Mouse (Mus musculus) midbrain, embryonic 14.5 days (tissue): ENCODE results near the gene Fmo3. TPM values are rescaled to one million over a fixed set of nuclear protein-coding genes. Genes with fewer than 3 reads are reported as not detected.
A peak's percentile ranks its signal among the peaks of the same experiment; 100 is the strongest.

Experiments used
- ATAC-seq: fragments of 200-750 bp; cut with Nextera tagmentation; 2 replicates; pipeline ENCODE4 v1.8.0; 2017; ENCODE audit warnings: moderate number of reproducible peaks, moderate library complexity; ENCODE audit not compliant: low FRiP score, low TSS enrichment
- DNase-seq: peaks from one replicate; pipeline ENCODE4 v3.0.0-alpha.2; 2015
- H3K27ac ChIP-seq: fragments of 300-500 bp; sonication (generic); replicated peaks from 2 replicates; pipeline ENCODE4 v1.5.1; 2014; ENCODE audit warnings: mild to moderate bottlenecking, low read depth, low read length, moderate library complexity
- H3K27me3 ChIP-seq: fragments of 300-500 bp; sonication (generic); 2 replicates; pipeline ENCODE4 v1.6.1; 2014; ENCODE audit warnings: low read length, control low read depth, mixed read lengths; ENCODE audit not compliant: control insufficient read depth, insufficient read depth
- H3K36me3 ChIP-seq: fragments of 300-500 bp; sonication (generic); 2 replicates; pipeline ENCODE4 v1.6.1; 2014; ENCODE audit warnings: low read length, control low read depth; ENCODE audit not compliant: control insufficient read depth, insufficient read depth
- H3K4me1 ChIP-seq: fragments of 300-500 bp; sonication (generic); 2 replicates; pipeline ENCODE4 v1.6.1; 2014; ENCODE audit warnings: mild to moderate bottlenecking, antibody characterized with exemption, low read length, control low read depth; ENCODE audit not compliant: control insufficient read depth, insufficient read depth
- H3K4me2 ChIP-seq: fragments of 300-500 bp; sonication (generic); 2 replicates; pipeline ENCODE4 v1.6.1; 2014; ENCODE audit warnings: mild to moderate bottlenecking, low read length, moderate library complexity
- H3K4me3 ChIP-seq: fragments of 300-500 bp; sonication (generic); replicated peaks from 2 replicates; pipeline ENCODE4 v1.5.1; 2014; ENCODE audit warnings: low read depth, low read length
- H3K9ac ChIP-seq: fragments of 300-500 bp; sonication (generic); replicated peaks from 2 replicates; pipeline ENCODE4 v1.6.1; 2014; ENCODE audit warnings: mild to moderate bottlenecking, low read length, moderate library complexity
- H3K9me3 ChIP-seq: fragments of 300-500 bp; sonication (generic); 2 replicates; pipeline ENCODE4 v1.6.1; 2016; ENCODE audit warnings: low read length, control low read depth, mixed read lengths; ENCODE audit not compliant: control insufficient read depth
- WGBS: fragments of 180-500 bp; shearing (Covaris S2); extraction: QIAGEN DNeasy Blood & Tissue Kit; methylation state at CpG from one replicate; pipeline ENCODE4 v1.1.7; 2014; 5-methylcytosine and 5-hydroxymethylcytosine counted together
- polyA plus RNA-seq: library from polyadenylated mRNA; unstranded; fragments of >200 nt; fragmentation: Nextera tagmentation; extraction: Ambion mirVana; gene quantifications from 2 replicates; pipeline ENCODE4 v1.2.1, GENCODE M21; 2014

Gene Fmo3
- polyA plus RNA-seq, 1 experiment from 2014 or later, result not detected

DNA sequence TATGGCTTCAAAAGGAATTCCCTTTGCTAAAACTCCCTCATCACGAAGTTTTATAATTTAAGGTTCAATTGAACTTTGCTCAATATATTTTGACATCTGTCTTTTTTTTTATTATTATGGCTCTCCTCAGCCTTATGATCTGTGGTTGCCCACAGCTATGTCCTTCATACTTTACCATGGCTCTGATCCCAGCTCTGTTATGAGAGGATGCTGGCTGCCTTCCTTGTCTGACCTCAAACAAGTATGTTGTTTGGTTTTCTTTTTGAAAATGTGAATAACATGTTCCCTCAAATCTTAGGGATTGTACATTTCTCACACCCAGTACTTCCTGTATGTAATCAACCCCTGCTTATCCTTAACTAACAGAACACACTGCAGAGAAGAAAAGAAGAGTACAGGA is 26.9 kb downstream of the Fmo3 start:
- Histone ChIP-seq H3K27ac (no peak overlapping the region), H3K36me3 (no peaks in the 10 kb centered on the region), H3K4me2 (no peak overlapping the region), H3K9ac (no peak overlapping the region), H3K4me1 (no peaks in the 10 kb centered on the region), H3K27me3 (no peaks in the 10 kb centered on the region), H3K9me3 (no peaks in the 10 kb centered on the region), H3K4me3 (no peak overlapping the region)
- WGBS, result 90% methylated on average over 1 of the region's 1 CpGs
- ATAC-seq (no peak), DNase-seq (no peak)

DNA sequence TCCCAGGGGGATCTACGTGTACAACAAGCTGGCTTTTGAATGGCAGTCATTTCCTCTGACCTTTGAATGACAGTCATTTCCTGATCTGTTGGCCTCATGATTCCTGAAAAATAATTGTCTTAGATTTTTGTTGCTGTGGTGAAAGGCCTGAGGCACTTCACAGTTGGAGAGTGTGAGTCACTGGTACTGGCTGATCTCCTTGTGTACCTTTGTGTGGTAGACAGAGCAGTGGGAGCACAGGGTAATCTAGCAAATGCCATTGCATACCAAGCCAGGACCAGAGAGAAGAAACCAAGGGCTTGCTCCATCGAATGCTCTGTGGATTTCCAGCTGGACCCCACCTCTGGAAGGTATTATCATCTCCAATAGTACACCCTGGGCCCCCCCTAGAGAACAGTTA is 31.2 kb downstream of the Fmo3 start:
- no peaks in the 10 kb centered on the region for H3K9me3 ChIP-seq
- H3K4me3 ChIP-seq, result no peak overlapping the region
- no peak for ATAC-seq
- H3K4me1 ChIP-seq, result no peaks in the 10 kb centered on the region
- no peak overlapping the region for H3K27ac ChIP-seq
- H3K4me2 ChIP-seq, result no peak overlapping the region
- H3K9ac ChIP-seq, result no peak overlapping the region
- H3K27me3 ChIP-seq, result no peaks in the 10 kb centered on the region
- DNase-seq, result no peak
- no peaks in the 10 kb centered on the region for H3K36me3 ChIP-seq
- WGBS, result 66% methylated on average over 2 of the region's 2 CpGs

DNA sequence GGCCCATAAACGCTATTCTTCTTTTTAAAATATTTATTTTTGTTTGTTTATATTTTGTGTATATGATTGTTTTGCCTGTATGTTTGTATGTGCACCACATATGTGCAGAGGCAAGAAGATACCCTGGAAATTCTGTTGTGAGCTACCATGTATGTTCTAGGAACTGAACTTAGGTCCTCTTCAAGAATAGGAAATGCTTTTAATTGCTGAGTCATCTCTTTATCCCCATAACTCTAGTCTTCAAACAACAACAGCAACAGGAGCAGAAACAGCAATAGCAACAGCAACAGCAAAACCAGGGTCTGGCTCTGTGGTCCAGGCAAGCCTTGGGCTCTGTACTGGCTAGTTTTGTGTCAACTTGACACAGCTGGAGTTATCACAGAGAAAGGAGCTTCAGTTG is 34.6 kb downstream of the Fmo3 start:
- Histone ChIP-seq H3K9ac (no peak overlapping the region), H3K9me3 (no peaks in the 10 kb centered on the region), H3K36me3 (no peaks in the 10 kb centered on the region), H3K4me1 (no peaks in the 10 kb centered on the region), H3K27me3 (no peaks in the 10 kb centered on the region), H3K4me3 (no peak overlapping the region), H3K27ac (no peak overlapping the region), H3K4me2 (no peak overlapping the region)
- DNase-seq (no peak), ATAC-seq (no peak)
- 93% methylated on average over 1 of the region's 1 CpGs for WGBS

DNA sequence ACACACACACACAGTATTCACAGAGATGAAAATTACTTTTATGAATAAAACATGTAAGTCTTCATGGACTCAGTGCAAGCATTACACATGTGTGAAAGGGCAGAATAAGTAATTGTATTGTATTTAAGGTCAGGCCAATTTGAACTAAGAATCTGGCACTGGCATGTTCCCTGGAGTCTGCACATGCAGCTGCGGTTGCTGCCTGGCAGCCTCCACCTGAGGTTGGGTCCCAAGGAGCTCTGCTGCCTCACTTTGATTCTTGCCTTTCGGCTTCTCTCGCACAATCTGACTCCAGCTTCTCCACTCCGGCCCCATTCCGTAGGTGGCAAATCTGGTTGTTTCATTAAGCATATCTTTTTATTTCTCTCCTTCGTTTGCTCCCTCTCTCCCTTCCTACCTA is 36.4 kb downstream of the Fmo3 start:
- no peak overlapping the region for H3K4me2 ChIP-seq
- WGBS, result 76% methylated on average over 6 of the region's 6 CpGs
- H3K4me1 ChIP-seq, result no peaks in the 10 kb centered on the region
- no peak overlapping the region for H3K9ac ChIP-seq
- DNase-seq (peak; percentile 4), ATAC-seq (peak; percentile 46; the same call in 1 of the 2 replicates)
- no peaks in the 10 kb centered on the region for H3K27me3 ChIP-seq
- no peaks in the 10 kb centered on the region for H3K9me3 ChIP-seq
- H3K27ac ChIP-seq, result no peak overlapping the region
- no peaks in the 10 kb centered on the region for H3K36me3 ChIP-seq
- no peak overlapping the region for H3K4me3 ChIP-seq

DNA sequence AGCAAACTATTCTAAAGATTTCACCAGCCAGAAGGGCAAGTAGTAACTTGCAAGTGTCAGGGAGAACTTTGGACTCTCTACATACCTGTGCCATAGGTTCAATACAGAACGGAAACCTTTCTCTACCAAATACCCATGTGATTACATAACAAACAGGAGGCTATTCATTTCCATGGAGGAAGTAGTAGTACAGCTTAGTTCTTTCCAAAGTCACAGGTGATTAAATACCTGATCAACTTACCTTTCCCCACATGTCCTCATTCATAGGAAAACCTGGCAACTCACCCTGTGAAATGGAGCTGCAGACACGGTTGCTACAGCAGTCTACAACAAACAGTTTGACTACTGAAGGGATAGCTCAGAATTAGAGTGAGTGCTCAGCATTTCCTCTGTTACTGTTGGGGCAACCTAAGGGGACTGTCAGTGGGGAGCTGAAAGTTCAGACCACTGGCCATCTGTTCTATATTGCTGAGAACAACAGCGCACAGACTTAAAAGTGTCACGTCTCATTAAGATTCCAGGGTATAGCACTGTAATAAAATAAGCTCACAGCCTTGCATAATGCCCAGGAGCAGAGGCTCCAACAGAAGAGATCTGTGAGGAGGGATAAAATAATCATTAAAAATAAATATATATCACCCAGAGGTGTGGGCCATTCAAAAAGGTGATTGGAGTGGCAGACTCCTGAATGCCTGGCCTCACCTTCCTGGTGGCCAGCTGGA is 37.3 kb downstream of the Fmo3 start:
- H3K4me3 ChIP-seq, result no peak overlapping the region
- no peak overlapping the region for H3K4me2 ChIP-seq
- no peaks in the 10 kb centered on the region for H3K4me1 ChIP-seq
- DNase-seq (no peak), ATAC-seq (no peak)
- H3K27me3 ChIP-seq, result no peaks in the 10 kb centered on the region
- H3K36me3 ChIP-seq, result no peaks in the 10 kb centered on the region
- H3K27ac ChIP-seq, result no peak overlapping the region
- H3K9ac ChIP-seq, result no peak overlapping the region
- no peaks in the 10 kb centered on the region for H3K9me3 ChIP-seq
- WGBS, result 79% methylated on average over 4 of the region's 4 CpGs

DNA sequence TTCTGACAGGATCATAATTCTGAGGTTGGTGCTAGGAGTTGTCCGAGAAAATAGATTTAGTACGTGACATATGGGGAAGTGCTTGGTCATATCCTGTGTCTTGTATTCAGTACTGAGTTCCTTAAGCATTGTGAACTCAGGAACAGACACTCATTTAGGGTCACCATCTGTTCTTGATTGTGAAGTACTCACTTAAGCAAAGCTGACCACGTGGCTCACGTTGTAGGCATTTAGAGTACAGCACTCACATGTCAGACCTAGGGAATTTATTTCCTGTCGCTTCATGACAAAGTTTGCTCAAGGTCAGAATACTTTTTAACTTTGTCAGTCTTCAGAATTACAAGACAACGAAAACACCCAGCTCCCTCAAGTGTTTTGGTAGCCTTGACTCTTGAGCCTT is 40.6 kb downstream of the Fmo3 start:
- Histone ChIP-seq H3K9me3 (no peaks in the 10 kb centered on the region), H3K9ac (no peak overlapping the region), H3K4me3 (no peak overlapping the region), H3K36me3 (no peaks in the 10 kb centered on the region), H3K27ac (no peak overlapping the region), H3K4me2 (no peak overlapping the region), H3K4me1 (no peaks in the 10 kb centered on the region), H3K27me3 (no peaks in the 10 kb centered on the region)
- DNase-seq (no peak), ATAC-seq (no peak)
- WGBS, result 82% methylated on average over 6 of the region's 6 CpGs

DNA sequence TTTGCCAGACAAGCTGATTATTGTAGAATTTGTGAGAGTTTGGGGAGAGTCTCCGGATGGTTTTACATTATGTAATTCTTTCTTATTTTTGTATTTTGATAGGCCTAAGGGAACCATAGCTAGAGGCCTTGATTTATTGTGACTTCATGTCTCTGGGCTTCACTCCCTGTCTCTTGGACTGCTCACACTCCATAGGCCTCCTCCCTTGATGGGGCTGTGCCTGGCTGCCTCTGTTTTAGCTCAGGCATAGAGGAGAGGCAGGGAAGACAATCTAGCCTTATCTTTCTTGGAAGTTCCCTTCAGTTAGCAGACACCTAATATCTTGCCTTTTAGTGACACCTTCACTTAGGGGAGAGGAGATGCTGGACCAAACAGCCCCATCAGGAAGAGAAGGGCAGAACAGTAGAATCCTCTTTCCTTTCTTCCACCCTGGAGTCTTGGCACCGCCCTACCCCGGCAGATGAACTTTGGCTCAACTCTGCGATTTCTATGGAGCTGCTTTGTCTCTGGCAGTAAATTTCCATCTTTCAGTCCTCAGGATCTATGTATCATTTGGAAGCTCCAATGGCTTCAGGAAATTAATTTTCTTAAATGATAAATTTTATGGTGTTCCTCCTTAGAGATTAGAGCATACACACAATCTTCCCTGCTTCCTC is 45.5 kb downstream of the Fmo3 start:
- Histone ChIP-seq H3K4me1 (no peaks in the 10 kb centered on the region), H3K9me3 (no peaks in the 10 kb centered on the region), H3K36me3 (no peaks in the 10 kb centered on the region), H3K9ac (no peak overlapping the region), H3K27me3 (no peaks in the 10 kb centered on the region), H3K4me3 (no peak overlapping the region), H3K4me2 (no peak overlapping the region), H3K27ac (no peak overlapping the region)
- DNase-seq (no peak), ATAC-seq (no peak)
- WGBS, result 92% methylated on average over 4 of the region's 4 CpGs

DNA sequence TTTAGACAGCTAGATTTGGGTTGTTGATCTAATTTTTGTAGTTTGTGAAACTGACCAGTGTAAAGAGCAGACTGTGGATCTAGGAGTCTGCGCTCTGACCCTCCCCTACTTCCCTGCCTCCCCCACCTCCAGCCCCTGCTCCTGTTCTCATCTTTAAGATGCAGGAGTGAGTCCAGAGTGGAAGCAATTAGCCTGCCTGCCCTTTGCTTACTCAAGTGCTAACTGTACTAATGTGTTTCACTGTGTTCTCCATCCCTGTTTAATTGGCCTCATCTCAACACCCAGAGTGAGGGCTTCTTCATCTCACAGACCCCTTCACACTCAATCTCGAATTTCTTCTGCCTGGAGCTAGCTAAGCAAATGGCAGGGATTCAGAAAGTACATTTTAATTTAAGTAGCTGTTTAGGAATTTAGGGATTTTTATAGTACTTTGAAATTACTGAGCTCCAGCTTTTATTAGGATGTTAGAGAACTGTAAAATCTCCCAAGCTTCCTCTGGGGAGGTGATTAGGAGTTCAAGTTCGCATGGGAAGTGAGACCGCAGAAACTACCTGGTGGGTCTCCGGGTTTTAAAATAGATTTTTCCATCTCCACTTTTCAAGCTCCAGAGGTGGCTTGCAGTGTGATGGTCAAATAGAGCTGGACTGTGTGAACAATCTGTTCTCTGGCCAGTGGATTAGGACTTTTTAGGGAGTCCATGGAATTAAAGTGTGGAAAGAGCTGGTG is 46.2 kb downstream of the Fmo3 start:
- Histone ChIP-seq H3K9me3 (no peaks in the 10 kb centered on the region), H3K27me3 (no peaks in the 10 kb centered on the region), H3K9ac (no peak overlapping the region), H3K4me1 (no peaks in the 10 kb centered on the region), H3K27ac (no peak overlapping the region), H3K4me2 (no peak overlapping the region), H3K36me3 (no peaks in the 10 kb centered on the region), H3K4me3 (no peak overlapping the region)
- ATAC-seq, result no peak
- no peak for DNase-seq
- 84% methylated on average over 5 of the region's 5 CpGs for WGBS
